Mouse (Mus musculus): ENCODE measurements around the gene Syvn1. TPM values are rescaled to one million over a fixed set of nuclear protein-coding genes. Genes with fewer than 3 reads are reported as not detected.

Syvn1 gene
- total and polyA plus RNA-seq, 3 experiments = 14.3 to 55.0 TPM; not detected in 1

GRCm38 (mm10) chr19:6048681-6049410 lies 2.5 kb downstream of the Syvn1 start:
- H3K4me1 ChIP-seq (ENCODE audit: control insufficient read depth in 1 of 2, insufficient read depth in 2 of 2, low read length in 2 of 2) = peaks cover 3 to 23% of the 10 kb centered on the region in 2 experiments; a peak in 3 of 4 replicates
- H3K79me2 ChIP-seq (ENCODE audit: control insufficient read depth, insufficient read depth, low read length, poor library complexity) = peaks cover 23% of the 10 kb centered on the region
- no peaks in the 10 kb centered on the region for H3K27me3 ChIP-seq (ENCODE audit: control insufficient read depth in 1 of 2, insufficient read depth in 2 of 2, low read length in 2 of 2)
- no peak for TF ChIP-seq EP300 (IDR thresholded peaks at IDR 0.05; ENCODE audit: low read depth in 1 of 2, low read length in 2 of 2)
- no peak for TF ChIP-seq ELF1 (IDR thresholded peaks at IDR 0.05; ENCODE audit: low read depth, low read length)
- no peak for TF ChIP-seq ZMIZ1 (IDR thresholded peaks at IDR 0.05; ENCODE audit: low read depth, low read length)
- TF ChIP-seq GATA1 (IDR thresholded peaks at IDR 0.05; ENCODE audit: low read depth, low read length) = no peak
- TF ChIP-seq TAL1 (IDR thresholded peaks at IDR 0.05; ENCODE audit: low read length) = peak; percentile 82
- H3K36me3 ChIP-seq (ENCODE audit: control insufficient read depth in 1 of 2, insufficient read depth in 2 of 2, low read length in 2 of 2) = peaks cover 5 to 12% of the 10 kb centered on the region in 2 experiments; a peak in 2 of 4 replicates
- no peak overlapping the region for H3K4me3 ChIP-seq (ENCODE audit: control insufficient read depth in 1 of 2, insufficient read depth in 1 of 2, low read depth in 2 of 2, low read length in 2 of 2)
- peak; percentile 42 for DNase-seq (ENCODE audit: low read depth, low spot score)
- H3K9me3 ChIP-seq (replicated peaks; ENCODE audit: insufficient read depth, low read length) = no peaks in the 10 kb centered on the region
- H3K9ac ChIP-seq (ENCODE audit: control insufficient read depth, low read depth, low read length, poor library complexity, severe bottlenecking) = no peak overlapping the region
- H3K27ac ChIP-seq (ENCODE audit: control insufficient read depth, low read depth, low read length) = no peak overlapping the region

DNA sequence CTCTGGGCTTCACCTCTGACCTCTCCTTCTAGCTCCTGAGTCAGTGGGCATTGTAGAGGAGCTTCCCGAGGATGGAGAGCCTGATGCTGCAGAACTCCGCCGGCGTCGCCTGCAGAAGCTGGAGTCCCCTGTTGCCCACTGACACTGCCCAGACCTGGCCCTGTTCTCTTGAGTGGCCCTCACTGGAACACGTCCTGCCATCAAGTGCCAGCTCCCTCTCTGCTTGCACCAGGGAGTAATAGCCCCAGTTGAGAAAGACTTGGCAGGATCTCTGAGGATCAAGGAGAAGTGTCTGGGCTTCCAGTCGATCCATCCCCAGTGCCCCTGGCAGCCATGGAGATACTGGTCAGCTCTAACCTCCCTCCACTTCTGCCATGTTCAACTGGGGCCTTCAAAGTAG lies 6.1 kb downstream of the Syvn1 start:
- peaks cover 0 to 22% of the 10 kb centered on the region in 2 experiments; a peak in 1 of 4 replicates for H3K4me1 ChIP-seq (ENCODE audit: control insufficient read depth in 1 of 2, insufficient read depth in 2 of 2, low read length in 2 of 2)
- no peak overlapping the region for H3K9ac ChIP-seq (ENCODE audit: control insufficient read depth, low read depth, low read length, poor library complexity, severe bottlenecking)
- no peak overlapping the region for H3K27ac ChIP-seq (ENCODE audit: control insufficient read depth, low read depth, low read length)
- H3K4me3 ChIP-seq (ENCODE audit: control insufficient read depth in 1 of 2, insufficient read depth in 1 of 2, low read depth in 2 of 2, low read length in 2 of 2) = no peak overlapping the region
- peaks cover 7 to 19% of the 10 kb centered on the region in 2 experiments; a peak in 3 of 4 replicates for H3K36me3 ChIP-seq (ENCODE audit: control insufficient read depth in 1 of 2, insufficient read depth in 2 of 2, low read length in 2 of 2)
- TF ChIP-seq CTCF (IDR thresholded peaks at IDR 0.05 in 2 of 3, conservative IDR thresholded peaks at IDR 0.05 in 1 of 3; ENCODE audit: control insufficient read depth in 1 of 3, insufficient read depth in 1 of 3, low read depth in 2 of 3, low read length in 3 of 3, poor library complexity in 1 of 3, severe bottlenecking in 1 of 3) (no peak), ZNF384 (IDR thresholded peaks at IDR 0.05; ENCODE audit: low read depth, low read length) (no peak), MXI1 (IDR thresholded peaks at IDR 0.05; ENCODE audit: low read depth, low read length) (no peak), BHLHE40 (IDR thresholded peaks at IDR 0.05; ENCODE audit: borderline replicate concordance, low read depth, low read length) (no peak), RCOR1 (IDR thresholded peaks at IDR 0.05; ENCODE audit: low read depth, low read length) (no peak), CHD2 (IDR thresholded peaks at IDR 0.05; ENCODE audit: low read length) (no peak), ZC3H11A (IDR thresholded peaks at IDR 0.05; ENCODE audit: low read depth, low read length) (no peak), ETS1 (IDR thresholded peaks at IDR 0.05; ENCODE audit: low read depth, low read length) (no peak), GABPA (IDR thresholded peaks at IDR 0.05; ENCODE audit: low read depth, low read length) (no peak), NRF1 (IDR thresholded peaks at IDR 0.05; ENCODE audit: insufficient read depth, low read depth, low read length, poor library complexity, severe bottlenecking) (no peak), SIN3A (IDR thresholded peaks at IDR 0.05; ENCODE audit: low read length) (no peak), TBP (IDR thresholded peaks at IDR 0.05; ENCODE audit: low read depth, low read length) (no peak), POLR2A (IDR thresholded peaks at IDR 0.05; ENCODE audit: control insufficient read depth in 1 of 2, insufficient read depth in 1 of 2, low read depth in 1 of 2, low read length in 2 of 2, poor library complexity in 1 of 2) (no peak), MYC (IDR thresholded peaks at IDR 0.05; ENCODE audit: low read depth, low read length) (no peak)
- no peaks in the 10 kb centered on the region for H3K9me3 ChIP-seq (replicated peaks; ENCODE audit: insufficient read depth, low read length)
- no peak for DNase-seq (ENCODE audit: low read depth, low spot score)
- no peaks in the 10 kb centered on the region for H3K27me3 ChIP-seq (ENCODE audit: control insufficient read depth in 1 of 2, insufficient read depth in 2 of 2, low read length in 2 of 2)
- peaks cover 29% of the 10 kb centered on the region for H3K79me2 ChIP-seq (ENCODE audit: control insufficient read depth, insufficient read depth, low read length, poor library complexity)
